Mouse (Mus musculus) hindbrain, embryonic 11.5 days (tissue): ENCODE results near the gene Adgrl3. TPM values are rescaled to one million over a fixed set of nuclear protein-coding genes. Genes with fewer than 3 reads are reported as not detected.
A peak's percentile ranks its signal among the peaks of the same experiment; 100 is the strongest.

ENCODE experiments used
- ATAC-seq: fragments of 200-750 bp; cut with Nextera tagmentation; 2 replicates; pipeline ENCODE4 v1.8.0; 2017; ENCODE audit warnings: mild to moderate bottlenecking, moderate TSS enrichment, moderate library complexity; ENCODE audit not compliant: low FRiP score
- DNase-seq: peaks from one replicate; pipeline ENCODE4 v3.0.0-alpha.2; 2015; ENCODE audit warnings: low spot score
- H3K27ac ChIP-seq: fragments of 300-500 bp; sonication (generic); 2 replicates; pipeline ENCODE4 v1.5.1; 2014; ENCODE audit warnings: mild to moderate bottlenecking, low read depth, low read length
- H3K27me3 ChIP-seq: fragments of 300-500 bp; sonication (generic); 2 replicates; pipeline ENCODE4 v1.6.1; 2014; ENCODE audit warnings: mild to moderate bottlenecking, low read length, moderate library complexity, mixed read lengths; ENCODE audit not compliant: control insufficient read depth, insufficient read depth
- H3K36me3 ChIP-seq: fragments of 300-500 bp; sonication (generic); 2 replicates; pipeline ENCODE4 v1.6.1; 2014; ENCODE audit warnings: mild to moderate bottlenecking, low read length, moderate library complexity, mixed read lengths; ENCODE audit not compliant: control insufficient read depth, insufficient read depth
- H3K4me1 ChIP-seq: fragments of 300-500 bp; sonication (generic); replicated peaks from 2 replicates; pipeline ENCODE4 v1.6.1; 2014; ENCODE audit warnings: low read length, mixed read lengths; ENCODE audit not compliant: control insufficient read depth, insufficient read depth
- H3K4me2 ChIP-seq: fragments of 300-500 bp; sonication (generic); replicated peaks from 2 replicates; pipeline ENCODE4 v1.6.1; 2014; ENCODE audit warnings: mild to moderate bottlenecking, low read depth, low read length
- H3K4me3 ChIP-seq: fragments of 300-500 bp; sonication (generic); 2 replicates; pipeline ENCODE4 v1.5.1; 2014; ENCODE audit warnings: low read depth, low read length
- H3K9ac ChIP-seq: fragments of 300-500 bp; sonication (generic); 2 replicates; pipeline ENCODE4 v1.6.1; 2014; ENCODE audit warnings: low read depth, low read length
- H3K9me3 ChIP-seq: fragments of 300-500 bp; sonication (generic); 2 replicates; pipeline ENCODE4 v1.6.1; 2016; ENCODE audit warnings: low read length; ENCODE audit not compliant: control insufficient read depth
- WGBS: fragments of 180-500 bp; shearing (Covaris S2); extraction: QIAGEN DNeasy Blood & Tissue Kit; methylation state at CpG from one replicate; pipeline ENCODE4 v1.1.7; 2014; 5-methylcytosine and 5-hydroxymethylcytosine counted together
- polyA plus RNA-seq: library from polyadenylated mRNA; unstranded; fragments of >200 nt; fragmentation: Nextera tagmentation; extraction: Ambion mirVana; gene quantifications from 2 replicates; pipeline ENCODE4 v1.2.1, GENCODE M21; 2014

Adgrl3 gene
- polyA plus RNA-seq, 1 experiment from 2014 or later, result 40.2 TPM

DNA sequence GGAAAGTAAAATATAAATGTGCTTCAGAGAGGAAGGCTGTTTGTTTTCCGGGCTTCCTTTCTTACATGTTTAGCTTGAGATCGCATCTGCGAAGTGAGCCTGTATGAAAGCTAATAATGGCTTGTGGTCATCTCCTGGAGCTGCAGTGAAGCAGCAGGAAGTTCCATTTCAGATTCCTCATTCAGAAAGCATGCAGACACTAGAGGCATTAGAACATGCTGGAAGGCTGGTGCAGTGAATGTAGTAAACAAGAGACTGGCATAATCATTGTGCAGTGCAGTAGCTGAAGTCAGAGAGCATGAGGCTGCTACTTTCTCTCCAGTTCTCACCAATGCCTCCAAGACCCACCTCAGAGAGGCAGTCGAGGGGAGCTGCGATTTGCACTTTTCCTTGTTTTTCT is 601.2 kb downstream of the Adgrl3 start:
- Histone ChIP-seq H3K4me2 (no peak overlapping the region), H3K9me3 (no peaks in the 10 kb centered on the region), H3K36me3 (no peaks in the 10 kb centered on the region), H3K4me1 (no peaks in the 10 kb centered on the region), H3K27ac (no peak overlapping the region), H3K4me3 (no peak overlapping the region), H3K9ac (no peak overlapping the region), H3K27me3 (no peaks in the 10 kb centered on the region)
- 79% methylated on average over 5 of the region's 5 CpGs for WGBS
- DNase-seq (no peak), ATAC-seq (no peak)

DNA sequence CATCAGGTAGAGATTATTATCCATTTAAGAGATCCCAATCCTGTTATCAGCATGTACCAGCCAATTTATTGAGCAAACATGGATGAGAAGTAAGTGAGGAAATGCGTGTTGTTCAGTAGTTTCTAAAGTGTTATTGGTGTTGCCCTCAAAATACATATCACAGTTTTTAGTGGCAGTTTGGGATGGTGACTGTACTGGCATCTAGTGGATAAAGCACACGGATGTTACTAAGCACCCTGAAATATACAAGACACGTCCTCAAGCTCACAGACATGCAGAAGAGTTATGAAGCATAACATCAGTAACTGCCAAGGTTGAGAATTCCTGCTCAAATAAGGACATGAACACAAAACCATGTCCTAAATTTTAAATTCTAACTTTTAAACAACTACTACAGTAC is 601.8 kb downstream of the Adgrl3 start:
- WGBS, result 88% methylated on average over 3 of the region's 3 CpGs
- DNase-seq (no peak), ATAC-seq (no peak)
- H3K9ac ChIP-seq, result no peak overlapping the region
- no peaks in the 10 kb centered on the region for H3K4me1 ChIP-seq
- H3K27ac ChIP-seq, result no peak overlapping the region
- no peaks in the 10 kb centered on the region for H3K36me3 ChIP-seq
- no peaks in the 10 kb centered on the region for H3K9me3 ChIP-seq
- H3K4me2 ChIP-seq, result no peak overlapping the region
- no peaks in the 10 kb centered on the region for H3K27me3 ChIP-seq
- H3K4me3 ChIP-seq, result no peak overlapping the region

DNA sequence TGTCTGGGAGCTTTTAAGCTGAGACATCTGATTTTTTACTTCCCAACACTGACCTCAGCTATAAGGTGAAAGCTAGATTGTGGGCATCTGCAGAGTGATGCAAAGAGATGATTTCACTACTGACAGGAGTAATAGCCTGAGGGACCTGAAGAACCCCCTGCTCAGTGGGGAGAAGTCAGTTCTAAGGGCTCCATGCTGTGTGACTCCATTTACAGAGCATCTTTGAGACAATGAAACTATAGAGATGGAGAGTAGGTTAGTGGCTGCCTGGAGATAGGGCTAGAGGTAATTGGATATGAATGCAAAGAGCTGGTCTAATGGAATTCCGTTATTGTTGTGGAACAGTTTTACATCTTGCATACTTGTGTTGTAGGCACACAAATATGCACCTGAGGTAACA is 603.9 kb downstream of the Adgrl3 start:
- peak; percentile 12 for DNase-seq
- Histone ChIP-seq H3K9ac (no peak overlapping the region), H3K4me1 (no peaks in the 10 kb centered on the region), H3K4me2 (no peak overlapping the region), H3K36me3 (no peaks in the 10 kb centered on the region), H3K9me3 (no peaks in the 10 kb centered on the region), H3K4me3 (no peak overlapping the region), H3K27ac (no peak overlapping the region), H3K27me3 (no peaks in the 10 kb centered on the region)
- 0 out of 2 replicates have a peak, but pooled peaks have one; percentile 27 for ATAC-seq
- 13% methylated on average over 1 of the region's 1 CpGs for WGBS

DNA sequence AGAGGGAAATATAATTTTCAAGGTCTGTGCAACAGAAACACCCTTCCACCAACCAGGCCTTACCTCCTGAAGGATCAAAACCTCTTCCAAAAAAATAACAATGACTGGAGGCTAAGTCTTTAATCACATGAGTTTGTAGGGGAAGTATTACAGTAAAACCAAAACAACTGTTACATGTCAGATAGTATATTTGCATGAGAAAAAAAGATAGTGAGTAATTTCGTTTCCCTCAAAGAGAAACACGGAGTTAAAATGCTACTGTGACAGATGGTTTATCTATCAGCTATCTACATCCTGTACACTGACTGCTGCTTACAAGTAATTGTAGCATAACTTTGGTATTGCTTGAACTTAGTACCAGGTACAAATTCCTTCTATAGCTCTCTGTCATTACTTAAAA is 616.2 kb downstream of the Adgrl3 start:
- no peak for DNase-seq
- no peak overlapping the region for H3K9ac ChIP-seq
- no peak overlapping the region for H3K4me3 ChIP-seq
- no peaks in the 10 kb centered on the region for H3K27me3 ChIP-seq
- H3K4me1 ChIP-seq, result no peaks in the 10 kb centered on the region
- no peak for ATAC-seq
- WGBS, result 82% methylated on average over 2 of the region's 2 CpGs
- no peaks in the 10 kb centered on the region for H3K9me3 ChIP-seq
- no peak overlapping the region for H3K27ac ChIP-seq
- H3K36me3 ChIP-seq, result no peaks in the 10 kb centered on the region
- no peak overlapping the region for H3K4me2 ChIP-seq

DNA sequence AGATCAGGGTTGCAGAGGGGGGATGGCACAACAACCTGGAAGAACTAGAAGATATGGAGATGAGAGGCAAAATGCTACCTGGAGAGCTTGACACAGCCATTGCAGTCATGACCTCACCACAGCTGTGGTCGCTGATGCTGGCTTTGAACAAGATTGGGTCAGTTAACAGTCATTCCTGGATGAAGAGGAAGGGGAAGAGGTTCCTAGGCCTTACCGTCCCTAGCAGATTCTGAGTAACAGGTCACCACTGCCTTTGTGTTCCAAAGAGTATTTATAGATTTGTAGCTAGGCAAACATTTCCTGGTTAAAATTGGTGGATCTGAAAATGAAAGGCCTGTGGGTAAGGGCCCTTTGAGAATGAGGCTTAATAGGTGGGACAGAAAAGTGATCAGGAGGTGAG is 618.5 kb downstream of the Adgrl3 start:
- DNase-seq (no peak), ATAC-seq (no peak)
- Histone ChIP-seq H3K9ac (no peak overlapping the region), H3K36me3 (no peaks in the 10 kb centered on the region), H3K4me1 (no peaks in the 10 kb centered on the region), H3K27ac (no peak overlapping the region), H3K4me3 (no peak overlapping the region), H3K9me3 (no peaks in the 10 kb centered on the region), H3K4me2 (no peak overlapping the region), H3K27me3 (no peaks in the 10 kb centered on the region)
- WGBS, result 88% methylated on average over 2 of the region's 2 CpGs

DNA sequence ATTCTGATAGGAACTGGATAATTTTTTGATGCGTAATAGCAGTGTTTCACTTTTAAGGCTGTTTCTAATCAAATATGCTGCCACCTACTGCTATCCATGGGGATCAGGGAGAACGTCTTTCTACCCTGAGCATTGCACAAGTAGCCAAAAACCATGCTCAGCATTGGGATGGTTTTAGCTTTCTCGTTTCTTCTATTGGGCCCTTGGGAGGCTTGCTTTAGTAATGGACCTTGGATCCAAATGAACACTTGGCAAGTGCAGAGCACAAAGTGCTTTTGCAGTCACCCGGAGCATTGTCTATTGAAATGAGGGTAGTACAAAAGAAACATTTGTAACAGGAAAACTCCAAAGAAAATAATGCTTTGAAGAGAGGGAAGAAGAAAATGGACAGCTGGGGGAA is 620.2 kb downstream of the Adgrl3 start:
- Histone ChIP-seq H3K4me3 (no peak overlapping the region), H3K27me3 (no peaks in the 10 kb centered on the region), H3K4me2 (no peak overlapping the region), H3K9me3 (no peaks in the 10 kb centered on the region), H3K9ac (no peak overlapping the region), H3K27ac (no peak overlapping the region), H3K36me3 (no peaks in the 10 kb centered on the region), H3K4me1 (no peaks in the 10 kb centered on the region)
- DNase-seq (no peak), ATAC-seq (no peak)
- 63% methylated on average over 4 of the region's 4 CpGs for WGBS

DNA sequence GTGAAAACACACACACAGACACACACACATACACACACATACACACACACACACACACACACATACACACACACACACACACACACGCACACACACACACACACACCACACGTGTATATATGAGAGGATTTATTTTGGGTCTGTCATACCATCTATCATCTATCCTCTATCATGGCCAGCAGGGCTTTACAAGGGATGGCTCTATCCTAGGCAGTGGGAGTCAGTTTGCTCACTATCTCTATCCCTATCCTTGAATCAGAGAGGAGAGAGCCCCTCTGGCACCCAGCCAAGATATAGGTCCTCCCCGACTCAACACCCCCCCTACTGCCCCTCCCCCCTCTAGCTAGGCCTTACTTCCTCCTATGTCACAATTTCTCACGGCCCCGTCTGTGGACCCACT is 625.6 kb downstream of the Adgrl3 start:
- ATAC-seq (no peak), DNase-seq (no peak)
- 92% methylated on average over 5 of the region's 5 CpGs for WGBS
- Histone ChIP-seq H3K36me3 (no peaks in the 10 kb centered on the region), H3K4me1 (no peaks in the 10 kb centered on the region), H3K27ac (no peak overlapping the region), H3K9me3 (no peaks in the 10 kb centered on the region), H3K27me3 (no peaks in the 10 kb centered on the region), H3K9ac (no peak overlapping the region), H3K4me3 (no peak overlapping the region), H3K4me2 (no peak overlapping the region)

DNA sequence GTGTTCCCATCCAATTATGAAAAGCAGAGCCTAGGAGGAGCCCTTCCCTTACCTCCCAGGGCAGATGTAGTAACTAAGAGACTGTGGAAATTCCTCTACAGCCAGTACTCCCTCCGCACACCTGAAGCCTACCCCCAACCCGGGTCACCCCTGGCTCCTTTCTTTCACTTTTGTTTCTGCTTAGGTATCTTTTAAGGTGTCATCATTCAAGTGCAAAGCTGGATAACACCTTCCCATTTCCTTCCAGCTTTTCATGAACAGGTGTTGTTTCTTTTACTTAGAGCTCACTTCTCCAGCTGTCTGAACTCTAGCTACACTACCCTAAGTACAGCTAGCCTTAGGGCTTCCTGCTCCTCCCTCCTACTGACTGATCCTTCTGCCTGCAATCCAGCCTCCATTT is 634.0 kb downstream of the Adgrl3 start:
- Histone ChIP-seq H3K4me2 (no peak overlapping the region), H3K9me3 (no peaks in the 10 kb centered on the region)
- 59% methylated on average over 2 of the region's 2 CpGs for WGBS

DNA sequence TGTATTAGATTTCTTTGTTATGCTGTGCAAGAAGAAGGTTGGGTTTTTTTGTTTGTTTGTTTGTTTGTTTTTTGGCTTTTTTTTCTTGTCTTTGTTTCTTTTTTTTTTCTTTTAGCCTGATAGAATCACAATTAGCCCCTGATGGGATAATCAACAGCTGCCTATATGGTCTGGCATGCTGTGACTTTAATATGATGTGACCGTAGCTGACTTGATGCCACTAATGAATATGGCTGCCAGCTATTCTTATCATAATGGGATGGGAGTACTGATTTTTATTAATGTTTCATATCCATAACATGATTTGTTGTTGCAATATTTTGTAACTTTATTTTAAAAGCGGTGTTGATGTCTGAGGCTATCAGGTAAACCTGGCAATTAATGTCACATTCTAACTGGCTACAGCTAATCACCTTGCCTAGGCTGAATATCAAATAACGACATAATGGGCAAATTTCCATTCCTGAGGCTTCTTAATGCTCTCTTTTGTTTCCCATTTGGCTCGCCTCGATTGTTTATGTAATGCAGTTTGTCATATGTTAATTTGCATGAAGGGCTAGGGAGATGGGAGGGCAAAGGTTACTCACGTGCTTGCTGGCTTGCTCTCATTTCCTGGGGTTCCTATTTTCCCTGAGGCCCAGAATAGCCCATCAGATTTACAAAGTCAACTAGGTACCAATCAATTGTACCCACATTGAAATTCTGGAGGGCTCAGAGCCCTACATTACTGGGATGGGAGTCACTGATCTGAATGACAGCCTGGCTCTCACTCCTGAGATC is 641.9 kb downstream of the Adgrl3 start:
- no peaks in the 10 kb centered on the region for H3K4me1 ChIP-seq
- 33% methylated on average over 6 of the region's 6 CpGs for WGBS
- H3K27me3 ChIP-seq, result no peaks in the 10 kb centered on the region
- DNase-seq (peak; percentile 44), ATAC-seq (peak; percentile 91)
- H3K9me3 ChIP-seq, result no peaks in the 10 kb centered on the region
- no peak overlapping the region for H3K9ac ChIP-seq
- H3K4me2 ChIP-seq, result no peak overlapping the region
- H3K4me3 ChIP-seq, result no peak overlapping the region
- no peaks in the 10 kb centered on the region for H3K36me3 ChIP-seq
- H3K27ac ChIP-seq, result no peak overlapping the region

More for the DNA sequence above, 634.0 kb downstream of the Adgrl3 start:
- no peaks in the 10 kb centered on the region for H3K27me3 ChIP-seq
- no peaks in the 10 kb centered on the region for H3K4me1 ChIP-seq
- H3K4me3 ChIP-seq, result no peak overlapping the region
- no peak overlapping the region for H3K9ac ChIP-seq
- H3K36me3 ChIP-seq, result no peaks in the 10 kb centered on the region
- ATAC-seq, result no peak
- DNase-seq, result no peak
- H3K27ac ChIP-seq, result no peak overlapping the region
